Mouse (Mus musculus): ENCODE data around the gene Rassf4. TPM values are rescaled to one million over a fixed set of nuclear protein-coding genes. Genes with fewer than 3 reads are reported as not detected.

The Rassf4 gene
- polyA plus RNA-seq, 1 experiment from 2014 or later = 30.3 TPM

GRCm38 (mm10) chr6:116666085-116666750, 7.5 kb downstream of the Rassf4 start:
- no peak overlapping the region for H3K4me3 ChIP-seq (replicated peaks; ENCODE audit: low read length)
- H3K9me3 ChIP-seq (ENCODE audit: control insufficient read depth, low read length) = no peaks in the 10 kb centered on the region
- H3K27me3 ChIP-seq (ENCODE audit: control insufficient read depth, insufficient read depth, low read length) = no peaks in the 10 kb centered on the region
- H3K36me3 ChIP-seq (replicated peaks; ENCODE audit: control insufficient read depth, insufficient read depth) = no peaks in the 10 kb centered on the region
- no peak for ATAC-seq (ENCODE audit: low FRiP score)
- DNase-seq (ENCODE audit: low spot score) = no peak
- H3K9ac ChIP-seq = no peak overlapping the region
- WGBS = 53% methylated on average over 12 of the region's 12 CpGs
- peaks cover 38% of the 10 kb centered on the region for H3K4me1 ChIP-seq (replicated peaks; ENCODE audit: control insufficient read depth, insufficient read depth, low read length)
- H3K4me2 ChIP-seq (replicated peaks) = no peak overlapping the region
- no peak overlapping the region for H3K27ac ChIP-seq

GRCm38 (mm10) chr6:116664830-116665229, 8.9 kb downstream of the Rassf4 start:
- Histone ChIP-seq H3K9ac (no peak overlapping the region), H3K9me3 (ENCODE audit: control insufficient read depth, low read length) (no peaks in the 10 kb centered on the region), H3K27ac (no peak overlapping the region), H3K27me3 (ENCODE audit: control insufficient read depth, insufficient read depth, low read length) (no peaks in the 10 kb centered on the region), H3K4me2 (replicated peaks) (no peak overlapping the region), H3K4me1 (replicated peaks; ENCODE audit: control insufficient read depth, insufficient read depth, low read length) (peaks cover 24% of the 10 kb centered on the region), H3K36me3 (replicated peaks; ENCODE audit: control insufficient read depth, insufficient read depth) (no peaks in the 10 kb centered on the region), H3K4me3 (replicated peaks; ENCODE audit: low read length) (no peak overlapping the region)
- DNase-seq (ENCODE audit: low spot score) (no peak), ATAC-seq (ENCODE audit: low FRiP score) (no peak)
- 72% methylated on average over 3 of the region's 3 CpGs for WGBS

GRCm38 (mm10) chr6:116664031-116664430, 9.7 kb downstream of the Rassf4 start:
- Histone ChIP-seq H3K4me1 (replicated peaks; ENCODE audit: control insufficient read depth, insufficient read depth, low read length) (peaks cover 16% of the 10 kb centered on the region), H3K36me3 (replicated peaks; ENCODE audit: control insufficient read depth, insufficient read depth) (no peaks in the 10 kb centered on the region), H3K9ac (no peak overlapping the region), H3K4me2 (replicated peaks) (no peak overlapping the region), H3K9me3 (ENCODE audit: control insufficient read depth, low read length) (no peaks in the 10 kb centered on the region), H3K27me3 (ENCODE audit: control insufficient read depth, insufficient read depth, low read length) (no peaks in the 10 kb centered on the region), H3K27ac (no peak overlapping the region), H3K4me3 (replicated peaks; ENCODE audit: low read length) (no peak overlapping the region)
- 82% methylated on average over 6 of the region's 6 CpGs for WGBS
- DNase-seq (ENCODE audit: low spot score) (no peak), ATAC-seq (ENCODE audit: low FRiP score) (no peak)

- no peak overlapping the region for H3K4me3 ChIP-seq (replicated peaks; ENCODE audit: low read length)
- H3K27me3 ChIP-seq (ENCODE audit: control insufficient read depth, insufficient read depth, low read length) = no peaks in the 10 kb centered on the region
- DNase-seq (ENCODE audit: low spot score) (no peak), ATAC-seq (ENCODE audit: low FRiP score) (no peak)
- no peak overlapping the region for H3K27ac ChIP-seq
- no peak overlapping the region for H3K9ac ChIP-seq
- no peaks in the 10 kb centered on the region for H3K9me3 ChIP-seq (ENCODE audit: control insufficient read depth, low read length)
- H3K36me3 ChIP-seq (replicated peaks; ENCODE audit: control insufficient read depth, insufficient read depth) = no peaks in the 10 kb centered on the region
- 97% methylated on average over 2 of the region's 2 CpGs for whole genome bisulfite sequencing
- peaks cover 12% of the 10 kb centered on the region for H3K4me1 ChIP-seq (replicated peaks; ENCODE audit: control insufficient read depth, insufficient read depth, low read length)
- H3K4me2 ChIP-seq (replicated peaks) = no peak overlapping the region
These were observed 10.4 kb downstream of the Rassf4 start for GRCm38 (mm10) chr6:116663364-116663763.

- ATAC-seq (ENCODE audit: low FRiP score) = peak; percentile 78
- no peak overlapping the region for H3K4me2 ChIP-seq (replicated peaks)
- no peaks in the 10 kb centered on the region for H3K4me1 ChIP-seq (replicated peaks; ENCODE audit: control insufficient read depth, insufficient read depth, low read length)
- H3K4me3 ChIP-seq (replicated peaks; ENCODE audit: low read length) = no peak overlapping the region
- 65% methylated on average over 9 of the region's 9 CpGs for WGBS
- no peaks in the 10 kb centered on the region for H3K36me3 ChIP-seq (replicated peaks; ENCODE audit: control insufficient read depth, insufficient read depth)
- no peaks in the 10 kb centered on the region for H3K27me3 ChIP-seq (ENCODE audit: control insufficient read depth, insufficient read depth, low read length)
- peak; percentile 92 for DNase-seq (ENCODE audit: low spot score)
- H3K9ac ChIP-seq = no peak overlapping the region
- H3K9me3 ChIP-seq (ENCODE audit: control insufficient read depth, low read length) = no peaks in the 10 kb centered on the region
- H3K27ac ChIP-seq = no peak overlapping the region
These were observed 19.9 kb downstream of the Rassf4 start for GRCm38 (mm10) chr6:116653684-116654454.

GRCm38 (mm10) chr6:116653191-116653590, 20.6 kb downstream of the Rassf4 start:
- Histone ChIP-seq H3K27ac (no peak overlapping the region), H3K27me3 (ENCODE audit: control insufficient read depth, insufficient read depth, low read length) (no peaks in the 10 kb centered on the region), H3K4me1 (replicated peaks; ENCODE audit: control insufficient read depth, insufficient read depth, low read length) (no peaks in the 10 kb centered on the region), H3K4me2 (replicated peaks) (no peak overlapping the region), H3K9ac (no peak overlapping the region; the same call in 1 of the 2 replicates), H3K36me3 (replicated peaks; ENCODE audit: control insufficient read depth, insufficient read depth) (no peaks in the 10 kb centered on the region), H3K9me3 (ENCODE audit: control insufficient read depth, low read length) (no peaks in the 10 kb centered on the region), H3K4me3 (replicated peaks; ENCODE audit: low read length) (no peak overlapping the region)
- ATAC-seq (ENCODE audit: low FRiP score) (no peak), DNase-seq (ENCODE audit: low spot score) (no peak)
- WGBS = 73% methylated on average over 3 of the region's 3 CpGs

GRCm38 (mm10) chr6:116651437-116652118, 22.2 kb downstream of the Rassf4 start:
- DNase-seq (ENCODE audit: low spot score) (no peak), ATAC-seq (ENCODE audit: low FRiP score) (no peak)
- H3K27me3 ChIP-seq (ENCODE audit: control insufficient read depth, insufficient read depth, low read length) = no peaks in the 10 kb centered on the region
- no peaks in the 10 kb centered on the region for H3K4me1 ChIP-seq (replicated peaks; ENCODE audit: control insufficient read depth, insufficient read depth, low read length)
- no peak overlapping the region for H3K9ac ChIP-seq
- H3K9me3 ChIP-seq (ENCODE audit: control insufficient read depth, low read length) = no peaks in the 10 kb centered on the region
- no peaks in the 10 kb centered on the region for H3K36me3 ChIP-seq (replicated peaks; ENCODE audit: control insufficient read depth, insufficient read depth)
- no peak overlapping the region for H3K27ac ChIP-seq
- 76% methylated on average over 20 of the region's 20 CpGs for WGBS
- no peak overlapping the region for H3K4me3 ChIP-seq (replicated peaks; ENCODE audit: low read length)
- peak overlapping the region; percentile 11; the same call in 1 of the 2 replicates for H3K4me2 ChIP-seq (replicated peaks)

- H3K36me3 ChIP-seq (replicated peaks; ENCODE audit: control insufficient read depth, insufficient read depth) = no peaks in the 10 kb centered on the region
- no peaks in the 10 kb centered on the region for H3K9me3 ChIP-seq (ENCODE audit: control insufficient read depth, low read length)
- no peak within 1 kb of the TSS for H3K4me3 ChIP-seq (replicated peaks; ENCODE audit: low read length)
- no peaks in the 10 kb centered on the region for H3K27me3 ChIP-seq (ENCODE audit: control insufficient read depth, insufficient read depth, low read length)
- H3K9ac ChIP-seq = no peak within 1 kb of the TSS
- no peaks in the 10 kb centered on the region for H3K4me1 ChIP-seq (replicated peaks; ENCODE audit: control insufficient read depth, insufficient read depth, low read length)
- DNase-seq (ENCODE audit: low spot score) = peak; percentile 52
- WGBS = 44% methylated on average over 6 of the region's 6 CpGs
- no peak within 1 kb of the TSS; the same call in 1 of the 2 replicates for H3K27ac ChIP-seq
- 0 out of 2 replicates have a peak, but pooled peaks have one; percentile 7 for ATAC-seq (ENCODE audit: low FRiP score)
- H3K4me2 ChIP-seq (replicated peaks) = peak within 1 kb of the TSS; percentile 11; the same call in 1 of the 2 replicates
These were observed 23.3 kb downstream of the Rassf4 start, which contains the start of gene Depp1 for GRCm38 (mm10) chr6:116650406-116650805. Gene Depp1 (plus strand): TSS chr6:116650609.

GRCm38 (mm10) chr6:116649811-116650210, 23.9 kb downstream of the Rassf4 start:
- H3K4me2 ChIP-seq (replicated peaks) = no peak overlapping the region
- no peaks in the 10 kb centered on the region for H3K36me3 ChIP-seq (replicated peaks; ENCODE audit: control insufficient read depth, insufficient read depth)
- H3K9ac ChIP-seq = no peak overlapping the region
- 89% methylated on average over 7 of the region's 7 CpGs for WGBS
- H3K4me1 ChIP-seq (replicated peaks; ENCODE audit: control insufficient read depth, insufficient read depth, low read length) = no peaks in the 10 kb centered on the region
- no peaks in the 10 kb centered on the region for H3K9me3 ChIP-seq (ENCODE audit: control insufficient read depth, low read length)
- H3K4me3 ChIP-seq (replicated peaks; ENCODE audit: low read length) = no peak overlapping the region
- H3K27ac ChIP-seq = no peak overlapping the region
- ATAC-seq (ENCODE audit: low FRiP score) = no peak
- no peak for DNase-seq (ENCODE audit: low spot score)
- no peaks in the 10 kb centered on the region for H3K27me3 ChIP-seq (ENCODE audit: control insufficient read depth, insufficient read depth, low read length)

All from hindbrain, embryonic 14.5 days (tissue).